Mouse (Mus musculus): ENCODE measurements around the gene Hist1h2ac.
"Not testable (repeated sequence)": the region's sequence is repeated elsewhere in the genome, so short reads cannot be mapped to it uniquely, and the experiment has no call there.

Gene Hist1h2ac

GRCm38 (mm10) chr13:23698996-23699395, 15.2 kb upstream of the Hist1h2ac start:
- DNase-seq: no peak

GRCm38 (mm10) chr13:23698300-23698693, 14.5 kb upstream of the Hist1h2ac start, which contains the start of gene Hist1h4c:
Hist1h4c (minus strand) TSS chr13:23698454.
- DNase-seq: peak; percentile 97 to 98

GRCm38 (mm10) chr13:23697491-23698299, 13.9 kb upstream of the Hist1h2ac start:
- DNase-seq: peak in 1 of 2 experiments; percentile 37

GRCm38 (mm10) chr13:23696061-23696474, 12.3 kb upstream of the Hist1h2ac start:
- DNase-seq: no peak

- no peak for DNase-seq
Observed at GRCm38 (mm10) chr13:23695514-23695913, 11.8 kb upstream of the Hist1h2ac start, which contains the start of gene Hist1h1t. Hist1h1t (plus strand) TSS chr13:23695814.

DNA sequence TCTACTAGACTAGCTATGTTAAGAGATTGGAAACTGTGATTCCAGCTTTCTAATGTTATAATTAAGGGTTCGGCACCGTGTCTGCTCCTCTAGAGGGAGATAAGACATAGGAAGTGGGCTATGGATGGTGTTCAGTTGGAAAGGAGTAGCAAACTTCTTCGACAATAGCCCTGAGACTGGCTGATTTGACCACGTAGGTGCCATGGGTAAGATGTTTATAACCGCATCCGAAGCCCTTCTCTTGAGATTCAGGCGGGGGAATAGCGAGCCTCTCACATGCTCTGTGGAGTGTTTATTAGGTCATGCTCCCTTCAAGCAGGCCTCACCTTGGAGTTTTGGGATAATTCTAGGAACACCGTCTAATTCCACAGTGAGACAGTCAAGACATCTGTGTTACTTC, 11.2 kb upstream of the Hist1h2ac start:
- DNase-seq: no peak

DNA sequence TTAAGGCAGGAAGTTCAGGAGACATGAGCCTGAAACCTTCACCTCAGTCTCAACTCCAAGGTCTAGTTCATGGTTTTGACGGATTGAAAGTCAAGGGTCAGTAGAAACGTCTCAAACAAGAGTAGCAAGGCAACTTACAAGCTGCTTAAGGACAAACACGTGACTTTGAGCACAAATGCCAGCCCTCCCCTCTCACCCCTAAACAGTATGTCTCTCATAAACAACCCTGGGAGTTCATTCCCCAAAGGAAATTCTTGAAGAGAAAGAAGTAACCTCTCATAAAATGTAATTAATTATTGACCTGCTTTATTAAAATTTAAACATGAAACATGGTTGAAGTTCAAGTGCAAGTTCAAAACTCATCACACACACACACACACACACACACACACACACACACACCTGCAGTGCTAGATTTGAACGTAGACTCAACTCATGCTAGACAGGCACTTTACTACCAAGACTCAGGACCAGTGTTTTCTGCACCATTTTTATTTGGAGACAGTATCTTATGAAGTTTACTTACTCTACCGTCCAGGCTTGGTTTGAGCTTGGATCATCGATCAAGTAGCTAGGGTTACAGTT, 10.2 kb upstream of the Hist1h2ac start:
- no peak for DNase-seq

GRCm38 (mm10) chr13:23689459-23689858, 5.7 kb upstream of the Hist1h2ac start:
- no peak for DNase-seq

GRCm38 (mm10) chr13:23688956-23689355, 5.2 kb upstream of the Hist1h2ac start:
- no peak for DNase-seq

DNA sequence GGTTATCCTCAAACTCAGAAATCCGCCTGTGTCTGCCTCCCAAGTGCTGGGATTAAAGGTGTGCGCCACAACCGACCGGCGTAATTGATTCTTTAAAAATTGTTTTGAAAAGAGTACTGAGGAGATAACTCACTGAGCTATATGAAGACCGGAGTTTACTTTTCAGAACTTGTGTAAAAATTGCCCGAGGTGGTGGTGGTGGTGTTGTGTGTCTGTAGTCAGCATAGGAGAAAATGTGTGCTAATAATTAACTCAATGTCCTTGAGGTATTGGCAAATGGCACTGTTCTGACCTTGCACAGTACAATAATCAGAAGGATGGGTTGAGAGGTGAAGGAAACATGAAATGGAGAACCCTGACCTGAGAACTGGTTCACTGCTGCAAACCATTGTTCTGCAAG, 4.2 kb upstream of the Hist1h2ac start:
- DNase-seq: no peak

- DNase-seq: no peak
Observed at GRCm38 (mm10) chr13:23687181-23687580, 3.4 kb upstream of the Hist1h2ac start.

GRCm38 (mm10) chr13:23685966-23686365, 2.2 kb upstream of the Hist1h2ac start:
- no peak for DNase-seq

GRCm38 (mm10) chr13:23685121-23685861, 1.5 kb upstream of the Hist1h2ac start:
- no peak for DNase-seq

DNA sequence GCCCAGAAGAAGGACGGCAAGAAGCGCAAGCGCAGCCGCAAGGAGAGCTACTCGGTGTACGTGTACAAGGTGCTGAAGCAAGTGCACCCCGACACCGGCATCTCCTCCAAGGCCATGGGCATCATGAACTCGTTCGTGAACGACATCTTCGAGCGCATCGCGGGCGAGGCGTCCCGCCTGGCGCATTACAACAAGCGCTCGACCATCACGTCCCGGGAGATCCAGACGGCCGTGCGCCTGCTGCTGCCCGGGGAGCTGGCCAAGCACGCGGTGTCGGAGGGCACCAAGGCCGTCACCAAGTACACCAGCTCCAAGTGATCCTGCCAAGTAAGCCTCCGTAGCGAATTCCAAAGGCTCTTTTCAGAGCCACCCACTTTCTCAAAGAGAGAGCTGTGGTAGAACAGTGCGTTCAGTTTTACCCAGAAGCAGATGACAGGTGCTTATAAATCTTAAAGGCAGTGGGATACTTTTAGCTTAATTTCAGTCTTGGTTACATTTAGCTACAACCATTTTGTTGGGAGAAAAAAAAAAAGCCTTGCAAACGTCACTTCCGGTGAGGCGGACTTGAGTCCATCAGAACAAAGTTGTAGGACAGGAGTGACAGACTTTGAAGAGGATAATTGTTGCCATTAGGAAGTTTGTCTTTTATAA, 672 bp upstream of the Hist1h2ac start:
- DNase-seq: peak; percentile 26 to 36

DNA sequence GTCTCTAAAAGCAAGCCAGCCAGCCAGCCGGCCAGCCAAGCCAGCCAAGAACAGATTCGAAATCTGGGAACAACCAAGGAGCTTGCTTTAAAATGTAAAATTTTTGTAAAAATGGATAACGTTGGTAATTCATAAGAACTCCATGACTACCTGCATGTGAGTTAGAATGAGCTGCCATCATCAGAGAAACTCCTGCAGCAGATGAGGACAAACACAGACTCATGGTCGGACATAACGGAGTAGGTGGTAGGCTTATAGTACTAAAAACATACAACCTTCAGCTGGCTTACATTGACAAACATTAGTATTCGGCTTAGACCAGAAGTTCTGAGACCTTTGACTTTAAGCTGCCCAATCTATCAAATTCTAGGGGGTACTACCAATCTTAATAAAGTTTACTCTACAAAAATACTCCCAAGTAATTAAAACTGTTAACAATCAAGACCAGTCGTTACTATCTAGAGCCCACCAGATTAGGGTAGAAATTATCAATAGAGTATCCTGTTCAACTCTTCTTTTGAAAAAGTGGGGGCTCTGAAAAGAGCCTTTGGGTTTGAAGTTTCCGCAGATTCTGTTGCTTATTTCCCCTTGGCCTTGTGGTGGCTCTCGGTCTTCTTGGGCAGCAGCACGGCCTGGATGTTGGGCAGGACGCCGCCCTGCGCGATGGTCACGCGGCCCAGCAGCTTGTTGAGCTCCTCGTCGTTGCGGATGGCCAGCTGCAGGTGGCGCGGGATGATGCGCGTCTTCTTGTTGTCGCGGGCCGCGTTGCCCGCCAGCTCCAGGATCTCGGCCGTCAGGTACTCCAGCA, 597 bp downstream of the Hist1h2ac start:
- not testable (repeated sequence) for DNase-seq

- DNase-seq: no peak
Observed at GRCm38 (mm10) chr13:23682623-23682946, 1.2 kb downstream of the Hist1h2ac start.

DNA sequence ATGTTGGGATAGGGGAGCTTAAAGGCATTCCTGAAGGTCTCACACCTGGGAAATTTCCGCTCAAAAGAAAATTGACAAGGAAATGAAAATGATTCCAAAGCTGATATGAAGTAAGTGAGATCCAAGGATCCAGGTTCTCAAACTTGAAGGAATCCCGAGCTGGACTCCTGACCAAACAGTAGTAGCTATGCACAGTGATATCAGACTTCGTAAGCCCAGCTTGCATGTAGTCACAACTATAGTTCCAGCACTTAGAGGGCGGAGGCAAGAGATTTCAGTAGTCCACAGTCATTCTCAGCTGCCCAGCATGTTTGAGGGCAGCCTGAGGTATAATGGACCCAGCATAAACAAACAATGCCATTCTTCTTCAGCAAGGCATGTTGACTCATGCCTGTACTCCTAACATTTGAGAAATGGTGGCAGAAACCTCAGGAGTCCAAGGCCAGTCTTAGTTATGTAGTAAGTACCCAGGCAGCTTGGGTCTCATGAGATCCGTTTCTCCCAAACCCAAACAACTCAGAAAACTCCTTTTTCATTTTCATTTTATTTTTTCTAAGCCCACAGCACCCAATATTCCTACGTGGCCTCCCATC, 1.7 kb downstream of the Hist1h2ac start:
- no peak for DNase-seq

- DNase-seq: no peak
Observed at GRCm38 (mm10) chr13:23662536-23662935, 21.2 kb downstream of the Hist1h2ac start.

DNA sequence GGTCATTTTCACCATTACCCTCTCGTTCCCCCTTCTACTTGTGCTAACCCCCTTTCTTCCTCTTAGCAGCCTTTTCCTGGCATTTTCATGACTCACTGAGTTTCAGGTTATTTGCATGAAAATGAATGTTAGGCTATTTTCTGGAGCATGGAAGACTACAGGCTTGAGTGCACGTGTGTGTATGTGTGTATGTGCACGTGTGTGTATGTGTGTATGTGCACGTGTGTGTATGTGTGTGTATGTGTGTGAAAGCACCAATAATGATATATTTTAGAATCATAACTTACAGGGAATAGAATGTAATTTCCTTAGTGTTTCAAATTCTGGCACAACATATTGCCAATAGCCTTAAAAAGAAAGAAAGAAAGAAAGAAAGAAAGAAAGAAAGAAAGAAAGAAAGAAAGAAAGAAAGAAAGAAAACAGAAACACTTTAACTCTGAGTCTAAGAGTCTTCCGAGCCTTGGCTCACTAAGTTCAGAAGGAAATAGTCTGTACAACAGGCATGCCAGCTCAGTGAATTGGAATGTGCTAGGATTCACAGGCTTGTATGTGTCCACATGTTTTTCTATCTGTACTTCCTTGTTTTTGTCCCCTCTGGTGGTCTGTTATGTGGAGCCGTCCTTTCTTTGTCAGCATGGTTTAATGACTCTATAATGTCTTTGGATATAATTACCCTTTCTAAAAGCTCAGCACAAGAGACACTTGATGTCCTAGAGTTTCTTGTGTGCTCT, 23.9 kb downstream of the Hist1h2ac start:
- DNase-seq: no peak

Data from cerebellum, postnatal 25 days (tissue).